Mouse (Mus musculus): ENCODE results near the gene Cpeb3.

Cpeb3 gene

GRCm38 (mm10) chr19:37048507-37048906 is 159.9 kb downstream of the Cpeb3 start:
- DNase-seq (ENCODE audit: low read depth, low spot score) = no peak

GRCm38 (mm10) chr19:37044431-37044830 is 164.0 kb downstream of the Cpeb3 start:
- no peak for DNase-seq (ENCODE audit: low read depth, low spot score)

- DNase-seq (ENCODE audit: low read depth, low spot score) = no peak
These were observed 167.5 kb downstream of the Cpeb3 start for GRCm38 (mm10) chr19:37040906-37041305.

GRCm38 (mm10) chr19:37032364-37032763 is 176.0 kb downstream of the Cpeb3 start:
- no peak for DNase-seq (ENCODE audit: low read depth, low spot score)

- no peak for DNase-seq (ENCODE audit: low read depth, low spot score)
These were observed 177.0 kb downstream of the Cpeb3 start for GRCm38 (mm10) chr19:37031446-37031845.

- DNase-seq (ENCODE audit: low read depth, low spot score) = no peak
These were observed 178.6 kb downstream of the Cpeb3 start for GRCm38 (mm10) chr19:37029771-37030170.

GRCm38 (mm10) chr19:37026408-37026807 is 182.0 kb downstream of the Cpeb3 start:
- no peak for DNase-seq (ENCODE audit: low read depth, low spot score)

- no peak for DNase-seq (ENCODE audit: low read depth, low spot score)
These were observed 182.5 kb downstream of the Cpeb3 start for GRCm38 (mm10) chr19:37025839-37026319.

- peak; percentile 71 for DNase-seq (ENCODE audit: low read depth, low spot score)
These were observed 186.3 kb downstream of the Cpeb3 start for GRCm38 (mm10) chr19:37022146-37022545.

- DNase-seq (ENCODE audit: low read depth, low spot score) = no peak
These were observed 187.4 kb downstream of the Cpeb3 start for GRCm38 (mm10) chr19:37020951-37021350.

GRCm38 (mm10) chr19:37020531-37020930 is 187.9 kb downstream of the Cpeb3 start:
- no peak for DNase-seq (ENCODE audit: low read depth, low spot score)

- DNase-seq (ENCODE audit: low read depth, low spot score) = no peak
These were observed 189.5 kb downstream of the Cpeb3 start for GRCm38 (mm10) chr19:37018931-37019330.

GRCm38 (mm10) chr19:37018411-37018810 is 190.0 kb downstream of the Cpeb3 start:
- no peak for DNase-seq (ENCODE audit: low read depth, low spot score)

GRCm38 (mm10) chr19:37016890-37017289 is 191.5 kb downstream of the Cpeb3 start:
- DNase-seq (ENCODE audit: low read depth, low spot score) = no peak

GRCm38 (mm10) chr19:37014173-37014939 is 194.0 kb downstream of the Cpeb3 start:
- no peak for DNase-seq (ENCODE audit: low read depth, low spot score)

GRCm38 (mm10) chr19:37013461-37013860 is 194.9 kb downstream of the Cpeb3 start:
- no peak for DNase-seq (ENCODE audit: low read depth, low spot score)

- no peak for DNase-seq (ENCODE audit: low read depth, low spot score)
These were observed 198.5 kb downstream of the Cpeb3 start for GRCm38 (mm10) chr19:37009878-37010281.

- DNase-seq (ENCODE audit: low read depth, low spot score) = no peak
These were observed 203.8 kb downstream of the Cpeb3 start for GRCm38 (mm10) chr19:37004557-37004956.

Measured in A20 (cell line).